Mouse (Mus musculus): ENCODE results near the gene Tmem104. TPM values are rescaled to one million over a fixed set of nuclear protein-coding genes. Genes with fewer than 3 reads are reported as not detected.
A peak's percentile ranks its signal among the peaks of the same experiment; 100 is the strongest.

Tmem104 gene
- polyA plus RNA-seq, 1 experiment from 2014 or later = 9.6 TPM

- Histone ChIP-seq H3K27me3 (ENCODE audit: insufficient read depth, poor library complexity, severe bottlenecking) (peaks cover 20% of the 10 kb centered on the region), H3K27ac (no peak overlapping the region), H3K36me3 (no peaks in the 10 kb centered on the region), H3K4me1 (peaks cover 44% of the 10 kb centered on the region), H3K9me3 (no peaks in the 10 kb centered on the region), H3K4me3 (no peak overlapping the region)
- 71% methylated on average over 6 of the region's 6 CpGs for WGBS
- no peak for DNase-seq (ENCODE audit: low spot score)
These were observed 88.2 kb downstream of the Tmem104 start for GRCm38 (mm10) chr11:115275509-115275908.

DNA sequence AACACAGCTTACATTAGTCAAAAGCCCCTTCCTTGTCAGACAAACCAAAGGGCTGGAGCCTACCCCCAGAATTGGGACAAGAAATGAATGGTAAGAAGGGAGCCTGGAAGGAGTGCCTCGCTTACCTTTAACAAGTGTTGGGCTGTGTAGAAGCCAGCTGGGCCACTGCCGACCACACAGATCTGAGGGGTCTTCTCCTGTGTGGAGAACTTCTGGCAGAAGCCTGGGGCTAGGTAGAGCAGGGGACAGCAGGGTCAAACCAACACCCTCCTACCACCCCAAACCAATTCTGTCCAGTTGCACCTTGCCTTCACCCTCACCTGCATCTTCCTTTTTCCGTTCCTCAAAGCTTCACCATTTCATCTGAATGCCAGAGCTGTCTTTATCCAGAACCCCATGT lies 88.7 kb downstream of the Tmem104 start:
- peak overlapping the region; percentile 71 for H3K4me3 ChIP-seq
- 63% methylated on average over 3 of the region's 3 CpGs for WGBS
- peaks cover 20% of the 10 kb centered on the region for H3K27me3 ChIP-seq (ENCODE audit: insufficient read depth, poor library complexity, severe bottlenecking)
- no peak for DNase-seq (ENCODE audit: low spot score)
- no peaks in the 10 kb centered on the region for H3K36me3 ChIP-seq
- H3K4me1 ChIP-seq = peaks cover 44% of the 10 kb centered on the region
- peak overlapping the region; percentile 90; the same call in 1 of the 2 replicates for H3K27ac ChIP-seq
- no peaks in the 10 kb centered on the region for H3K9me3 ChIP-seq

DNA sequence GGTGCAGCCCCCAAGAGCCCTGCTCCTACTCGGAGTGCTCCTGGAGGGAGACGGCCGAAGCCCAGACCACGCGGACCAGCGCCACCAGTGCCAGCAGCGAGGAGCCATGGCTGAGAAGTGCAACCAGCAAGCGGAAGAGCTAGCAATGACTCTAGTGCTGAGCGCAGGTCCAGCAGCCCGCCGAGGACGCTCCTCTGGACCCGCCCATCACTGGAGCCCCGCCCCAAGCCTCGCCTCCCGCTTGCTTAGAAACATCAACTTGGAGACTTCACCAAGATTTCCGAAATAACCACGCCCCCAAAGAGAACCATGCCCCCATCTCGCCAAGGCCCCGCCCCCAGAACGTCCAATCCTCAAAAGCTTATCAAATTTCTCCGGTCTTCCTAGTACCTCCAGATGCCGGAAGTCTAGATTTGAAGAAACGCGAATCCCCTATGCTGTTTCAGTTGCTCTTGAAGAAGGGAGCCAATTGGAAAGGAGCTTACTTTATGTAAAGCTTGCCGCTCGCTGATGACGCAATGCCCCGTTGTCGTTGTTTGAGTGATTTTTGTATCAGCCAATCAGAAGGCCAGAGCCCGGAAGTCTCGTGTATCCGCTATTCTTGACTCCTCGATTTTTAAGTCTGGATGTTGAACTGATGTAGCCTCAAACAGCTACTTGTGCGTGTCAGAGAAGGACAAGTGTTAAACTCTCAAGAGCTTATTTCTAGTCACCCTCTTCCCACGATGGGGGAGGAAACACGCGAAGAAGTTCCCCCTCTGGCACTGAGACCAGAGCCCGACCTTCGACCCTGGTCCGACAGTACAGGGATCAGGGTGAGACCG lies 89.7 kb downstream of the Tmem104 start, which contains the start of gene Fdxr:
Fdxr (minus strand) TSS at position 271 of the 824 bp plus-strand sequence.
- peak within 1 kb of the TSS; percentile 71 for H3K4me3 ChIP-seq
- peak within 1 kb of the TSS; percentile 90 for H3K27ac ChIP-seq
- under 1% methylated on average over 42 of the region's 42 CpGs for WGBS
- H3K9me3 ChIP-seq = no peaks in the 10 kb centered on the region
- peaks cover 43% of the 10 kb centered on the region for H3K4me1 ChIP-seq
- peak; percentile 99 for DNase-seq (ENCODE audit: low spot score)
- H3K36me3 ChIP-seq = no peaks in the 10 kb centered on the region
- peaks cover 10% of the 10 kb centered on the region for H3K27me3 ChIP-seq (ENCODE audit: insufficient read depth, poor library complexity, severe bottlenecking)

GRCm38 (mm10) chr11:115277604-115277975 lies 90.3 kb downstream of the Tmem104 start:
- H3K4me3 ChIP-seq = peak overlapping the region; percentile 71
- peaks cover 4% of the 10 kb centered on the region; the same call in 1 of the 2 replicates for H3K27me3 ChIP-seq (ENCODE audit: insufficient read depth, poor library complexity, severe bottlenecking)
- WGBS = 16% methylated on average over 7 of the region's 7 CpGs
- H3K27ac ChIP-seq = peak overlapping the region; percentile 89
- DNase-seq (ENCODE audit: low spot score) = no peak
- peaks cover 48% of the 10 kb centered on the region for H3K4me1 ChIP-seq
- H3K9me3 ChIP-seq = no peaks in the 10 kb centered on the region
- H3K36me3 ChIP-seq = no peaks in the 10 kb centered on the region

DNA sequence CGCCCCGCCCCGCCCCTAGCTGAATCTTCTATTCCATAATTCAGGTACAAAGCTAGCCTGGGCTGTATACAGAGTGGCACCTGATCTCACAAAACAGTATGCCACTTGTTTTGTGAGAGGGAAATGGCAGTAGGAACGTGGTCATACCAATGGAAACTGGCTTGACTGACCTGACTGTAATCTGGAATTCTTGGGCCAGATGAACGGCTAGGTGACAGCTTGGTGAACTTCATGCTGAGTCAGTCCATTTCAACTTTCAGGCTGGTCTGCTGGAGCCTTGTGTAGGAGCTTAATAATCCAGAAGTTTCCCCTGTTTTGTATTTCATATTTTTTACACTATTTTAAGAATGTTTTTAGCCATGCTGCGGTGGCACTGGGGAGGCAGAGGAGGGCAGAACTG lies 90.9 kb downstream of the Tmem104 start:
- Histone ChIP-seq H3K9me3 (no peaks in the 10 kb centered on the region), H3K27ac (peak overlapping the region; percentile 89; the same call in 1 of the 2 replicates), H3K36me3 (no peaks in the 10 kb centered on the region), H3K4me1 (peaks cover 47% of the 10 kb centered on the region), H3K27me3 (ENCODE audit: insufficient read depth, poor library complexity, severe bottlenecking) (no peaks in the 10 kb centered on the region), H3K4me3 (peak overlapping the region; percentile 71)
- DNase-seq (ENCODE audit: low spot score) = no peak
- 68% methylated on average over 6 of the region's 6 CpGs for WGBS

- peaks cover 41% of the 10 kb centered on the region for H3K4me1 ChIP-seq
- WGBS = 54% methylated on average over 1 of the region's 1 CpGs
- H3K4me3 ChIP-seq = no peak overlapping the region
- H3K36me3 ChIP-seq = no peaks in the 10 kb centered on the region
- H3K9me3 ChIP-seq = no peaks in the 10 kb centered on the region
- no peak overlapping the region for H3K27ac ChIP-seq
- no peak for DNase-seq (ENCODE audit: low spot score)
- no peaks in the 10 kb centered on the region for H3K27me3 ChIP-seq (ENCODE audit: insufficient read depth, poor library complexity, severe bottlenecking)
These were observed 92.4 kb downstream of the Tmem104 start for GRCm38 (mm10) chr11:115279726-115280125.

DNA sequence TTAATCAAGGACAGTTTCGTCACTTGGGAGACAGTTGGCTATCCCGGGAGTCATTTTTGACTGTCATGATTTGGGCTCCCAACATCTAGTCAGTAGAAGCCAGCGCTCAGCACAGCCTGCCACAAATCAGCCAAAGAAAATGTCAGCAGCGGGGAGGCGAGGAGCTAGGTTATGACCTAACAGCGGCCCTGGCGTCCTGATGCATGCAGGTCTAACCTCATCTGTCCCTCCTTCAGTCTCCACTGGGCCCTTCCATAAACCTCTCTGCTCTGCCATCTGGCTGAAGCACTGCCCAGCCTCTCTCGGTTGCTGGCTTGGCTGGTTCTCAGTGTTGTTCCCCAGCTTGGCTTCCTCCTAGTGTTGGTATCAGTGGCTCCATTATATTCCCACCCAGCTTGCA lies 95.0 kb downstream of the Tmem104 start:
- no peak for DNase-seq (ENCODE audit: low spot score)
- no peak overlapping the region for H3K27ac ChIP-seq
- 68% methylated on average over 8 of the region's 8 CpGs for WGBS
- H3K9me3 ChIP-seq = no peaks in the 10 kb centered on the region
- H3K4me3 ChIP-seq = no peak overlapping the region
- H3K27me3 ChIP-seq (ENCODE audit: insufficient read depth, poor library complexity, severe bottlenecking) = no peaks in the 10 kb centered on the region
- H3K4me1 ChIP-seq = peaks cover 30% of the 10 kb centered on the region
- H3K36me3 ChIP-seq = no peaks in the 10 kb centered on the region

DNA sequence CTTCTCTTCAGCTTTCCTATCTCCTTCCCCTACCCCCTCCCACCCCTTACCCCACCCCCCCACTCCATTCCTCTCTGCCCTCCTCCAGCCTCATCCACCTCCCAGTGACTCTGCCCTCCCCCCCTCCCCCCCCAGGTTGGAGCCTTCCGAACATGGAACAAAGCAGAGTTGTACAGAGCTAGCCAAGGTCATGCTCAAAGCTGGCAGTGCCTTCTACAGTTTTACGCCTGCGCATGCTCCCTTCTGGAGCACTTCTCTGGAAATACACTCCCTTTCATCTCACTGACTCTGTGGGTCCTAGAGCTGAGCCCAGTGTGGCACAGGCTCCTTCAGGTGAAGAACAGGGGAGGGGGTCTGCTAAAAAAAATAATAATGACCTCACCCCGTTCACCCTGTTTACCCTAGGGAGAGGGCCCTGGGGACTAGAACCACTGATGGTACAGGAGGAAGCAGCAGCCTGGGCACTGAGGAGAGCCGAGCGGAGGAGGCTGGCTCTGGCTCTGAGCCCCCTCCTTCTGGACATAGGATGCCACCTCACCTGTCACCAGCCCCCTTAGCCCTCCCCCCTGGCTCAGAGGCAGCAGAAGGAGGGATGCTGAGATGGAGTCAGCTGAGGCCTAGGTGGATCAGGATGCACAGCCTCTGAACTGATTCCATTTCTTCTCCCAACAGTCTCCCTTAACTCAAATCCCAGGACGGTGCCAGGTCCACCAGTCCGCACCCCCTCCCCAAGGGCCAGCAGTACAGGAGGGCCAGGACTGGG lies 95.6 kb downstream of the Tmem104 start:
- no peak for DNase-seq (ENCODE audit: low spot score)
- 79% methylated on average over 8 of the region's 8 CpGs for WGBS
- H3K27me3 ChIP-seq (ENCODE audit: insufficient read depth, poor library complexity, severe bottlenecking) = no peaks in the 10 kb centered on the region

DNA sequence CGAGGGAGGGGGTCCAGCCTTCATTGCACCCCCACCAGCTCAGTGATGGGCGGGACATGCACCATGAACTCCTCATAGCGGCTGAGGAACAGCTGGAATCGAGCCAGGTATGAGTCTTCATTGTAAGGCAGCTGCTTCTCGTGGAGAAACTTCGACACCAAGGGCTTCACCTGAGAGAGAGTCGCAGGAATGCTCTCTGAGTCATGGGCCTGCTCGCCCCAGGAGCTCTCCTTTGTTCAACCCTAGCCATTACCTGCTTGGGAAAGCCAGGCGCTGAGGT lies 96.1 kb downstream of the Tmem104 start:
- 73% methylated on average over 9 of the region's 9 CpGs for WGBS

More for the DNA sequence above, 95.6 kb downstream of the Tmem104 start:
- H3K4me1 ChIP-seq = peaks cover 27% of the 10 kb centered on the region
- H3K36me3 ChIP-seq = no peaks in the 10 kb centered on the region
- H3K27ac ChIP-seq = peak overlapping the region; percentile 30; the same call in 1 of the 2 replicates
- H3K4me3 ChIP-seq = no peak overlapping the region
- no peaks in the 10 kb centered on the region for H3K9me3 ChIP-seq

GRCm38 (mm10) chr11:115283891-115284620 lies 96.8 kb downstream of the Tmem104 start:
- Histone ChIP-seq H3K27me3 (ENCODE audit: insufficient read depth, poor library complexity, severe bottlenecking) (no peaks in the 10 kb centered on the region), H3K4me1 (peaks cover 24% of the 10 kb centered on the region), H3K36me3 (no peaks in the 10 kb centered on the region), H3K4me3 (no peak overlapping the region), H3K27ac (no peak overlapping the region), H3K9me3 (no peaks in the 10 kb centered on the region)
- WGBS = 85% methylated on average over 12 of the region's 12 CpGs
- DNase-seq (ENCODE audit: low spot score) = no peak

More for the DNA sequence above, 96.1 kb downstream of the Tmem104 start:
- Histone ChIP-seq H3K36me3 (no peaks in the 10 kb centered on the region), H3K27ac (no peak overlapping the region), H3K9me3 (no peaks in the 10 kb centered on the region), H3K27me3 (ENCODE audit: insufficient read depth, poor library complexity, severe bottlenecking) (no peaks in the 10 kb centered on the region), H3K4me1 (peaks cover 24% of the 10 kb centered on the region), H3K4me3 (no peak overlapping the region)
- DNase-seq (ENCODE audit: low spot score) = no peak

DNA sequence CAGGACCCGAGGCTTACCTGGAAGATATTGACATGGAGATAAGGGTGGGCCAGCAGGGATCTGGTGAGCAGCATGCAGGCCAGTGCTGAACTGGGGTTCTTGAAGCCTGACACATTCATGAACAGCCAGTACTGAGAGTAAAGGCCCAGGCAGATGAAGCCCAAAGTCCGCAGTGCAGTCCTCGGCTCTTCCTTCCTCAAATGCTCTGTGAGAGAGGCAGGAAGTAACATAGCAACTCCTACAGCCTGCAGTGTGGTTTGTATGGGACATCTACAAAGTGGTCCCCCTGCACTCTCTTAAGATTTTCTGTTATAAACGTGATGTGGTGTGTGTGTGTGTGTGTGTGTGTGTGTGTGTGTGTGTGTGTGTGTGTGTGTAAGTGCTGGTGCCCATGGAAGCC lies 98.0 kb downstream of the Tmem104 start:
- no peak overlapping the region for H3K4me3 ChIP-seq
- no peaks in the 10 kb centered on the region for H3K36me3 ChIP-seq
- no peaks in the 10 kb centered on the region for H3K9me3 ChIP-seq
- no peak overlapping the region for H3K27ac ChIP-seq
- 49% methylated on average over 4 of the region's 4 CpGs for WGBS
- no peak for DNase-seq (ENCODE audit: low spot score)
- H3K27me3 ChIP-seq (ENCODE audit: insufficient read depth, poor library complexity, severe bottlenecking) = no peaks in the 10 kb centered on the region
- H3K4me1 ChIP-seq = peaks cover 24% of the 10 kb centered on the region

GRCm38 (mm10) chr11:115286201-115286993 lies 99.1 kb downstream of the Tmem104 start:
- H3K9me3 ChIP-seq = no peaks in the 10 kb centered on the region
- H3K4me1 ChIP-seq = peaks cover 23% of the 10 kb centered on the region
- no peaks in the 10 kb centered on the region for H3K27me3 ChIP-seq (ENCODE audit: insufficient read depth, poor library complexity, severe bottlenecking)
- DNase-seq (ENCODE audit: low spot score) = no peak
- 69% methylated on average over 19 of the region's 19 CpGs for WGBS
- no peaks in the 10 kb centered on the region for H3K36me3 ChIP-seq
- no peak overlapping the region for H3K4me3 ChIP-seq
- no peak overlapping the region for H3K27ac ChIP-seq
